Mouse (Mus musculus) frontal cortex, adult 2 months (tissue): ENCODE data around the gene Gm12845. TPM values are rescaled to one million over a fixed set of nuclear protein-coding genes. Genes with fewer than 3 reads are reported as not detected.

ENCODE experiments used
- polyA plus RNA-seq: library from polyadenylated mRNA; depleted of rRNA; stranded (reverse); fragments of >200 nt; gene quantifications from 2 replicates; pipeline ENCODE4 v1.2.3, GENCODE M21; 2012; rRNA removed

Gene Gm12845
- polyA plus RNA-seq, 1 experiment = not detected

Other genes with a start within 250 kb of the Gm12845 start
- gene Rnf220, start 227.4 kb upstream of the Gm12845 start, polyA plus RNA-seq = 193 and 212 TPM in 2 replicates
- gene Eri3, start 174.0 kb upstream of the Gm12845 start, polyA plus RNA-seq = 190 and 194 TPM in 2 replicates
- 45.9 and 47.8 TPM in 2 replicates for gene Dmap1, start 42.1 kb upstream of the Gm12845 start, polyA plus RNA-seq
- gene Klf17, start 41.2 kb downstream of the Gm12845 start, polyA plus RNA-seq = 0.04 TPM in 2 replicates
- gene Slc6a9, start 110.1 kb downstream of the Gm12845 start, polyA plus RNA-seq = 79.0 and 93.0 TPM in 2 replicates
- 2.1 and 2.9 TPM in 2 replicates for gene Ccdc24, start 148.1 kb downstream of the Gm12845 start, polyA plus RNA-seq
- gene B4galt2, start 159.1 kb downstream of the Gm12845 start, polyA plus RNA-seq = 106 and 118 TPM in 2 replicates
- gene Atp6v0b, start 162.9 kb downstream of the Gm12845 start, polyA plus RNA-seq = 722 and 766 TPM in 2 replicates
- gene Dph2, start 167.6 kb downstream of the Gm12845 start, polyA plus RNA-seq = 12.8 and 13.5 TPM in 2 replicates
- 202 and 211 TPM in 2 replicates for gene Ipo13, start 190.6 kb downstream of the Gm12845 start, polyA plus RNA-seq
- gene Artn, start 205.4 kb downstream of the Gm12845 start, polyA plus RNA-seq = 4.3 TPM in 2 replicates